Mouse (Mus musculus) ES-CJ7 (cell line): ENCODE results near the gene Prkag3.

Source experiments
- DNase-seq: peaks from one replicate; pipeline ENCODE4 v3.0.0; 2011; ENCODE audit warnings: low read depth, low spot score

Prkag3 gene

GRCm38 (mm10) chr1:74748643-74749271 is at the start of gene Prkag3:
Prkag3 (minus strand) TSS chr1:74749221.
- DNase-seq: peak; percentile 85

- DNase-seq: no peak
These were observed 48.4 kb upstream of the Prkag3 start for GRCm38 (mm10) chr1:74797459-74797858.

GRCm38 (mm10) chr1:74795145-74795529 is 46.1 kb upstream of the Prkag3 start:
- no peak for DNase-seq

GRCm38 (mm10) chr1:74794487-74795144 is 45.6 kb upstream of the Prkag3 start:
- DNase-seq: no peak

GRCm38 (mm10) chr1:74792831-74793660 is 44.0 kb upstream of the Prkag3 start:
- DNase-seq: no peak

GRCm38 (mm10) chr1:74791249-74791648 is 42.2 kb upstream of the Prkag3 start, which contains the start of gene Wnt10a:
Wnt10a (plus strand) TSS chr1:74791516.
- no peak for DNase-seq

- DNase-seq: no peak
These were observed 41.1 kb upstream of the Prkag3 start for GRCm38 (mm10) chr1:74790095-74790494.

- DNase-seq: no peak
These were observed 39.7 kb upstream of the Prkag3 start for GRCm38 (mm10) chr1:74788603-74789176.

- DNase-seq: peak; percentile 90
These were observed 38.8 kb upstream of the Prkag3 start for GRCm38 (mm10) chr1:74787846-74788245.

- peak; percentile 93 for DNase-seq
These were observed 35.2 kb upstream of the Prkag3 start for GRCm38 (mm10) chr1:74784041-74784759.

GRCm38 (mm10) chr1:74783554-74783953 is 34.5 kb upstream of the Prkag3 start:
- no peak for DNase-seq

- no peak for DNase-seq
These were observed 33.0 kb upstream of the Prkag3 start for GRCm38 (mm10) chr1:74782045-74782444.

- DNase-seq: peak; percentile 87
These were observed 30.0 kb upstream of the Prkag3 start for GRCm38 (mm10) chr1:74778934-74779486.

GRCm38 (mm10) chr1:74775816-74776215 is 26.8 kb upstream of the Prkag3 start:
- DNase-seq: peak; percentile 60

- DNase-seq: no peak
These were observed 25.0 kb upstream of the Prkag3 start for GRCm38 (mm10) chr1:74774062-74774461.

- DNase-seq: peak; percentile 93
These were observed 24.1 kb upstream of the Prkag3 start for GRCm38 (mm10) chr1:74773136-74773535.

- peak; percentile 51 for DNase-seq
These were observed 23.1 kb upstream of the Prkag3 start for GRCm38 (mm10) chr1:74771931-74772620.

GRCm38 (mm10) chr1:74771845-74771930 is 22.7 kb upstream of the Prkag3 start, which contains the start of gene Wnt6:
Wnt6 (plus strand) TSS chr1:74771892.
- DNase-seq: no peak

GRCm38 (mm10) chr1:74771467-74771844 is 22.4 kb upstream of the Prkag3 start:
- DNase-seq: no peak

GRCm38 (mm10) chr1:74770727-74771466 is 21.9 kb upstream of the Prkag3 start:
- DNase-seq: peak; percentile 59
